In the genomic region with DNA sequence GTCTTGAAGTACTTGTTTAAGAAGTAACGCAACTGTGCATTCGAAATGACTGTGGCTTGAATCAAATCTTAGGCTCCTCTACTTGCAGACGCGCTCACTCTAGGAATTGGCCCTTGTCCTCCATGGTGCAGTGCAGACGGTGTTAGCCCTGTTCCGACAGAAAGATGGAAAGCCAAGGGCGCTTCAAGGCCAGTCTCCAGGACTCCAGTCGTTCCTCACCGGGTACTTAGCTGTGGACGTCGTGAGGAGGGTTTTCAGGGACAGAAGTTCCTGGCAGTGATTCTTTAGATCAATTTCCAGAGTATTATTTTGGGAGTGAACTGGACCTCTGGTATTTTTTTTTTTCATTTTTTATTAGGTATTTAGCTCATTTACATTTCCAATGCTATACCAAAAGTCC, we compare ENCODE assay signal across 21 mouse cellular contexts. TPM values are rescaled to one million over a fixed set of nuclear protein-coding genes. Genes with fewer than 3 reads are reported as not detected.
DNase-seq lines count a peak whose midpoint lies in the region; ATAC-seq lines count a peak whose summit lies in the region.
"Had no signal": no experiment of that assay in that cellular context is flagged by ENCODE, and none has a peak within 500 bp of the region (broad histone marks: within the 10 kb centered on the region; RNA-seq: fewer than 3 reads in every experiment).

No protein-coding gene starts in this region.

- no peak for ATAC-seq in inflammation-experienced regulatory T-cells, adult 6 months
- ATAC-seq: forebrain, postnatal 0 days; liver, embryonic 12.5 days; liver, postnatal 0 days had no signal

- peak; percentile 39 for DNase-seq in adrenal gland, adult 2 months
- no peak for DNase-seq in adrenal gland, adult 18-20 months (ENCODE audit: low spot score in 2 of 2)
- peak; percentile 8 for DNase-seq in adrenal gland, postnatal 25 days
- peak; percentile 41 for DNase-seq in cerebellum, adult 9-10 months
- no peak for DNase-seq in urinary bladder, postnatal 25 days (ENCODE audit: low spot score)
- no peak for DNase-seq in thymus, postnatal 10 days (ENCODE audit: low spot score in 2 of 2)
- DNase-seq: forebrain, postnatal 0 days; heart, postnatal 14 days; kidney, adult 18-20 months; kidney, postnatal 4 days; left cerebral cortex, postnatal 4 days; liver, postnatal 0 days; right cerebral cortex, postnatal 4 days had no signal

RNA-seq across cellular contexts. Expression of gene Sptssb, which starts 35.8 kb away (rescaled TPM):
- total RNA-seq in adrenal gland, adult 2 months (2021) = not detected
- 0.50 TPM in 1 of 2 replicates, not detected in the other for polyA plus RNA-seq in adrenal gland, adult 2 months (2012; rRNA removed)
- total RNA-seq in adrenal gland, adult 18-20 months (2021) = not detected
- not detected in 2 replicates for total RNA-seq in adrenal gland, postnatal 25 days (2021)
- polyA plus RNA-seq in inflammation-experienced regulatory T-cells, adult 6 months (2017; shearing (Covaris generic)) = not detected
- total RNA-seq: G1E; gastrocnemius, adult 8-10 months; gastrocnemius, postnatal 4 days; heart, adult 8-10 months; heart, postnatal 14 days had no signal
- polyA plus RNA-seq: G1E; myocyte; spleen, adult 2 months had no signal

Comparison
In these comparisons a context has a peak if more than half of its experiments do, and no peak if none do; other contexts are left out.
1. DNase-seq: peak in adrenal gland, adult 2 months (single experiment), adrenal gland, postnatal 25 days (single experiment) and cerebellum, adult 9-10 months (single experiment); none in adrenal gland, adult 18-20 months (0 of 2), urinary bladder, postnatal 25 days (single experiment) and thymus, postnatal 10 days (0 of 2).